8 mouse cellular contexts compared by ENCODE assay signal in genomic region chr11:116436725-116437331, GRCm38 (mm10). TPM values are rescaled to one million over a fixed set of nuclear protein-coding genes. Genes with fewer than 3 reads are reported as not detected.
DNase-seq lines count a peak whose midpoint lies in the region; ATAC-seq lines count a peak whose summit lies in the region.

No protein-coding gene starts in this region.

- 59% methylated on average over 4 of the region's 4 CpGs for WGBS in embryonic facial prominence, embryonic 10.5 days
- WGBS in heart, embryonic 15.5 days = 23% methylated on average over 4 of the region's 4 CpGs

- no peak for ATAC-seq in heart, embryonic 15.5 days (replicated peaks; ENCODE audit: insufficient number of reproducible peaks, insufficient read depth, low FRiP score, low read depth)
- ATAC-seq in megakaryocyte progenitor cell, adult 5-6 weeks (replicated peaks; ENCODE audit: poor library complexity) = peak; percentile 41

- peak; percentile 93 for DNase-seq in ES-CJ7 (ENCODE audit: low read depth, low spot score)
- DNase-seq in embryonic facial prominence, embryonic 10.5 days (ENCODE audit: low spot score) = no peak
- DNase-seq in kidney, postnatal 14 days = peak; percentile 60
- no peak for DNase-seq in embryo, embryonic 10 days (ENCODE audit: low spot score)
- DNase-seq in right cerebral cortex, adult 2 months (ENCODE audit: low spot score in 2 of 2) = no peak
- DNase-seq in Muller cell, postnatal 12 days (ENCODE audit: inconsistent ontology term) = no peak

- peak overlapping the region; percentile 73 for H3K4me2 ChIP-seq in heart, embryonic 15.5 days

- peak overlapping the region; percentile 98 for H3K4me3 ChIP-seq in embryonic facial prominence, embryonic 10.5 days
- peak overlapping the region; percentile 24 for H3K4me3 ChIP-seq in heart, embryonic 15.5 days

- no peaks in the 10 kb centered on the region for H3K9me3 ChIP-seq in embryonic facial prominence, embryonic 10.5 days
- H3K9me3 ChIP-seq in heart, embryonic 15.5 days (replicated peaks) = no peaks in the 10 kb centered on the region

- peak overlapping the region; percentile 32 for H3K27ac ChIP-seq in embryonic facial prominence, embryonic 10.5 days (replicated peaks)
- peak overlapping the region; percentile 85 for H3K27ac ChIP-seq in heart, embryonic 15.5 days

- peaks cover 2% of the 10 kb centered on the region; the same call in 1 of the 2 replicates for H3K27me3 ChIP-seq in embryonic facial prominence, embryonic 10.5 days (replicated peaks; ENCODE audit: low read depth, poor library complexity, severe bottlenecking)
- H3K27me3 ChIP-seq in heart, embryonic 15.5 days = no peaks in the 10 kb centered on the region

- peak overlapping the region; percentile 47 for H3K9ac ChIP-seq in heart, embryonic 15.5 days

- peaks cover 37% of the 10 kb centered on the region for H3K4me1 ChIP-seq in embryonic facial prominence, embryonic 10.5 days
- H3K4me1 ChIP-seq in heart, embryonic 15.5 days (replicated peaks) = peaks cover 47% of the 10 kb centered on the region

- H3K36me3 ChIP-seq in embryonic facial prominence, embryonic 10.5 days (replicated peaks) = peaks cover 51% of the 10 kb centered on the region
- peaks cover 5% of the 10 kb centered on the region for H3K36me3 ChIP-seq in heart, embryonic 15.5 days

RNA-seq across cellular contexts. Expression of gene Ubald2, which starts 2.9 kb away (rescaled TPM):
- polyA plus RNA-seq in embryonic facial prominence, embryonic 10.5 days (2016; fragmentation: Nextera tagmentation; extraction: Ambion mirVana) = 43.7 and 46.4 TPM in 2 replicates
- 29.3 and 32.5 TPM in 2 replicates for polyA plus RNA-seq in heart, embryonic 15.5 days (2015; fragmentation: Nextera tagmentation; extraction: Ambion mirVana)
- total RNA-seq in megakaryocyte progenitor cell, adult 5-6 weeks (2015) = 74.1 and 75.9 TPM in 2 replicates
- total RNA-seq in megakaryocyte progenitor cell, adult 5-6 weeks (2017) = 71.7 and 76.0 TPM in 2 replicates

RNA-seq across cellular contexts. Expression of gene Rnf157, which starts 24.0 kb away (rescaled TPM):
- 12.7 and 15.7 TPM in 2 replicates for polyA plus RNA-seq in embryonic facial prominence, embryonic 10.5 days (2016; fragmentation: Nextera tagmentation; extraction: Ambion mirVana)
- polyA plus RNA-seq in heart, embryonic 15.5 days (2015; fragmentation: Nextera tagmentation; extraction: Ambion mirVana) = 7.1 and 14.3 TPM in 2 replicates
- 7.1 and 7.6 TPM in 2 replicates for total RNA-seq in megakaryocyte progenitor cell, adult 5-6 weeks (2015)
- total RNA-seq in megakaryocyte progenitor cell, adult 5-6 weeks (2017) = 5.5 and 7.6 TPM in 2 replicates

RNA-seq across cellular contexts. Expression of gene Qrich2, which starts 29.2 kb away (rescaled TPM):
- 0.23 and 0.44 TPM in 2 replicates for polyA plus RNA-seq in embryonic facial prominence, embryonic 10.5 days (2016; fragmentation: Nextera tagmentation; extraction: Ambion mirVana)
- 0.10 TPM in 1 of 2 replicates, not detected in the other for polyA plus RNA-seq in heart, embryonic 15.5 days (2015; fragmentation: Nextera tagmentation; extraction: Ambion mirVana)
- not detected in 2 replicates for total RNA-seq in megakaryocyte progenitor cell, adult 5-6 weeks (2015)
- 0.07 TPM in 1 of 2 replicates, not detected in the other for total RNA-seq in megakaryocyte progenitor cell, adult 5-6 weeks (2017)

RNA-seq across cellular contexts. Expression of gene Prpsap1, which starts 57.2 kb away (rescaled TPM):
- 233 and 242 TPM in 2 replicates for polyA plus RNA-seq in embryonic facial prominence, embryonic 10.5 days (2016; fragmentation: Nextera tagmentation; extraction: Ambion mirVana)
- 81.7 and 98.2 TPM in 2 replicates for polyA plus RNA-seq in heart, embryonic 15.5 days (2015; fragmentation: Nextera tagmentation; extraction: Ambion mirVana)
- 46.9 and 49.3 TPM in 2 replicates for total RNA-seq in megakaryocyte progenitor cell, adult 5-6 weeks (2015)
- 27.9 and 33.0 TPM in 2 replicates for total RNA-seq in megakaryocyte progenitor cell, adult 5-6 weeks (2017)

Comparison
In these comparisons a context has a peak if more than half of its experiments do, and no peak if none do; other contexts are left out.
1. DNase-seq: peak in ES-CJ7 (single experiment) and kidney, postnatal 14 days (single experiment); none in embryonic facial prominence, embryonic 10.5 days (single experiment), embryo, embryonic 10 days (single experiment), right cerebral cortex, adult 2 months (0 of 2) and Muller cell, postnatal 12 days (single experiment).